Mouse (Mus musculus): Measurements from ENCODE around the gene Olfr140. TPM values are rescaled to one million over a fixed set of nuclear protein-coding genes. Genes with fewer than 3 reads are reported as not detected.

Olfr140 gene
- not detected in 2 replicates for polyA plus RNA-seq (2012; rRNA removed)

DNA sequence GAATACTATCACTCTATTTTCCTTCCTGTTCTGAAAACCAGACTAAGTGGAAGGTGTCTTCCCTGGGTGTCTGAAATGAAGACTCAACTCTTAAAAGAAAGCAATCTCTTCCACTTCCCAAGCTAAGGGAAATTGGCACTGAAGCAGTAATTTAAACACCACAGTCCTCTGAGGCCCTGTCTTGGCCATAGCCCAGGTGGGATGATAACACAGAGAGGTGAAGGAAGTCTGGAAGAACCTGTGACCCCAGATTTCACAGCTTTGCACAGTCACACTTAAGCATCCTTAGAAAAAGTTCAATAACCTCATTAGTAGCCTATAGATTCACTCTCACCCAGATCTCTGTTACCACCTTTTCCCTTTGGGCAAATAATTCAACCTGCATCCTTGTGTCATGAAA is at the start of gene Olfr140:
Gene Olfr140, minus strand, starts transcription at position 101 of the 400 bp plus-strand sequence.
- DNase-seq (ENCODE audit: low spot score): no peak

DNA sequence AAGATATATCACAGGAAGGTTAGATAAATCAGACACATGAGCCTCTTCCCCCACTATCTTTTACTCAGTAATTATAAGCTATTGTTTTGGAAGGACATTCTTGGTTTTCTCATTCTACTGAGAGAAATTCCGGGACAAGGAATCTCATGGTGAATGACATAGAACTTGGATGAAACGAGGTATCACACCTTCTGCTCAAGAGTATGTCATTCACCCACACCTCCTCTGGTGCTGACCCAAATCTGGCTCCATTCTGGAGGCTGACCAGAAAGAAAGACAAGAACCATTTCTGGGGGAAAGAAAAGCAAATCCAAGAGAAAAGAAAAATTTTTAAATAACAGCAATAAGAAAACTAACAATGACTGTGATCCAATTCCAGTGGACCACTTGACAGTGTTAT is 6.7 kb upstream of the Olfr140 start:
- no peak for DNase-seq (ENCODE audit: low spot score)

DNA sequence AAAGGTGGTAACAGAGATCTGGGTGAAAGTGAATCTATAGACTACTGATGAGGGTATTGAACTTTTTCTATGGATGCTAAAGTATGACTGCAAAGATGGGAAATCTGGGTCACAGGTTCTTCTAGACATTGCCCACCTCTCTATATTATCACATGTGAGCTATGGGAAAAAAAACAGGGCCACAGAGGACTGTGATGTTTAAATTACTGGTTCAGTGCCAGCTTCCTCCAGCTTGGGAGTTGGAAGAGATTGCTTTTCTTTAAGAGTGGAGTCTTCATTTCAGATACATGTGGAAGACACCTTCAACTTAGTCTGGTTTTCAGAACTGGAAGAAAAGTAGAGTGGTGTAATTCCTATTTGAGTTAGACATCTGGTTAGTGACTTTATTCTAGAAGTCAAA is 28.4 kb downstream of the Olfr140 start, which contains the start of gene Olfr1265:
Gene Olfr1265, plus strand, starts transcription at position 301 of the 400 bp plus-strand sequence.
- DNase-seq (ENCODE audit: low spot score): no peak

DNA sequence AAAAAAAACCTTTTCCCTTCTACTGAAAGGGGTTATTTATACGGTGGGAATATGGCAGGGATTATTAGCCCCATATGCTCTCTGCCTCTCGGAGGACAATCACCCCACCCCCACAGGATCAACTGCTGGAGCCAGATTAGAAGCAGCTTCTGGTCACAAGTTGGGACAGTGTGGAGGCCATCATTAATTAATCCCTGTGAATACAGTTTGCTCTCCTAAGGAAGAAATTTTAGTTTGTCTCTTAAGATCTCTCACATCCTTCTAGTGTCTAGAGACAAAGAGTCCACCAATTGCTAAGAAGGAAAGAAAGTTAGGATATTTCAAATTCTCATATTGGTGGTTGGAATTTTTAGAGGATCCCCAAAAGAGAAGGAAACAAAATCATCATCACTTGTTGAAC is 37.9 kb downstream of the Olfr140 start, which contains the start of gene Olfr1264:
Gene Olfr1264, minus strand, starts transcription at position 101 of the 400 bp plus-strand sequence.
- DNase-seq (ENCODE audit: low spot score): no peak

DNA sequence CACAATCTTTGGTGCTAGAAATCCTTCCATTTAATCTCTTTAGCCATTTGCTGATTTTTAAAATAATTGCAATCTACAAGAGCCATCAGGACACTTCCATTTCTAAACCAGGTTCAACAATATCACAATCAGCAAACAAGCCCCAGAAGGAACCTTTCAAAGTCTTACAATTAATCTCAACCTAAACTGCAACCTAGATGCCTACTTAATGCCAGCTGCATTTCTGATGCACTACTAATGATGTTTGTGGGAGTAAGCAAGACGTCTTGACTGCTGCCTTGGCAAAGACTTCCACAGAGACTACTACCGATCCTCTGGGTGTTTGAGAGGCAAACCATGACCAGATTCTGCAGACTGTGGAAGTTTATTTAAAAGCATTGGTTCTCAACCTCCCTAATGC is 51.6 kb downstream of the Olfr140 start, which contains the start of gene Olfr1263:
Gene Olfr1263, plus strand, starts transcription at position 301 of the 400 bp plus-strand sequence.
- DNase-seq (ENCODE audit: low spot score): no peak

DNA sequence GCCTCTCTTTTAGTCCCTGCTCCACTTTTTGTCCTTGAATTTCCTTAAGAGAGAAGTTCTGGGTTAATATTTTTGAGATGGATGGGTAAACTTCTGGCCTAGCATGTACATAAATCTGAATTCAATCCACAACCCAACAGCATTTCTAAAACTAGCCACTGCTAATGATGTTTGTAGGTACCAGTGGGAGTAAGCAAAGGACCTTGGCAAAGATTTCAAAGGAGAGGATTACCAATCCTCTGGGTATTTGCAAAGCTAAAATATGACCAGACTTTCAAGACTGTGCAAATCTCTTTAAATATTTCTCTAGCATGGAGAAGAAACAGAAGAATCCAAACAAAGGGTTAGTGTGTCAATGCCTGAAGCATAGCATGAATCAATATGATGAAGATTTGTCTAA is 63.5 kb downstream of the Olfr140 start, which contains the start of gene Olfr1262:
Gene Olfr1262, plus strand, starts transcription at position 301 of the 400 bp plus-strand sequence.
- DNase-seq (ENCODE audit: low spot score): no peak

Other genes with a start within 250 kb of the Olfr140 start
- gene Olfr1256, start 222.0 kb downstream of the Olfr140 start, polyA plus RNA-seq (2012; rRNA removed): not detected in 2 replicates
- not detected in 2 replicates for gene Olfr48, start 215.4 kb downstream of the Olfr140 start, polyA plus RNA-seq (2012; rRNA removed)
- gene Olfr1257, start 185.2 kb downstream of the Olfr140 start, polyA plus RNA-seq (2012; rRNA removed): not detected in 2 replicates
- gene Olfr1258, start 136.3 kb downstream of the Olfr140 start, polyA plus RNA-seq (2012; rRNA removed): not detected in 2 replicates
- 0.03 and 0.07 TPM in 2 replicates for gene Olfr1259, start 114.9 kb downstream of the Olfr140 start, polyA plus RNA-seq (2012; rRNA removed)
- gene Olfr1260, start 89.3 kb downstream of the Olfr140 start, polyA plus RNA-seq (2012; rRNA removed): not detected in 2 replicates
- gene Olfr1261, start 72.4 kb downstream of the Olfr140 start, polyA plus RNA-seq (2012; rRNA removed): not detected in 2 replicates
- gene Olfr1262, start 63.4 kb downstream of the Olfr140 start, polyA plus RNA-seq (2012; rRNA removed): not detected in 2 replicates
- gene Olfr1263, start 51.5 kb downstream of the Olfr140 start, polyA plus RNA-seq (2012; rRNA removed): not detected in 2 replicates
- gene Olfr1264, start 38.0 kb downstream of the Olfr140 start, polyA plus RNA-seq (2012; rRNA removed): not detected in 2 replicates
- gene Olfr1265, start 28.3 kb downstream of the Olfr140 start, polyA plus RNA-seq (2012; rRNA removed): not detected in 2 replicates
- not detected in 2 replicates for gene Olfr1269, start 57.8 kb upstream of the Olfr140 start, polyA plus RNA-seq (2012; rRNA removed)
- not detected in 2 replicates for gene Olfr32, start 78.7 kb upstream of the Olfr140 start, polyA plus RNA-seq (2012; rRNA removed)
- not detected in 2 replicates for gene Olfr1270, start 89.5 kb upstream of the Olfr140 start, polyA plus RNA-seq (2012; rRNA removed)
- not detected in 2 replicates for gene Olfr1506, start 160.9 kb upstream of the Olfr140 start, polyA plus RNA-seq (2012; rRNA removed)
- not detected in 2 replicates for gene Olfr142, start 194.0 kb upstream of the Olfr140 start, polyA plus RNA-seq (2012; rRNA removed)
- gene Olfr1271, start 207.4 kb upstream of the Olfr140 start, polyA plus RNA-seq (2012; rRNA removed): not detected in 2 replicates
- not detected in 2 replicates for gene Olfr1272, start 229.2 kb upstream of the Olfr140 start, polyA plus RNA-seq (2012; rRNA removed)